Mouse (Mus musculus): ENCODE data around the gene Slco6c1.

Slco6c1 gene

DNA sequence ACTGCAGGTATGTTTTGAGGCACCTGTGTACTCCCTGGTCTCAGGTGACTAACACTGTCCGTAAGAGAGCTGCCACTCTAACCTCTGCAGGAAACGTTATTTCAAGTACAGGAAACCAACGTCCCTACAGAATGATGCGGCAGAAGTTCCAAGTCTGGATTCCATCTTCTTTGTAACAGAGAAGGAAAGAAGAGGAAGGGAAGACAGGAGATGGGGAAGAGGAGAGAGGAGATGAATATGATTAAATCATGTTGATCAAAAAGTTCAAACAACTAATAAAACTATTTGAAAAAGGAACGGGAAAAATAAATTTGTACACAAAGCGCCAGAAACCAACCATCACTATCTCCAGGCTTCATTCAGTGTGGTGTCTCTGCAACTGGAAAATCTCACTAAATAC lies at the start of gene Slco6c1:
Gene Slco6c1 (minus strand): TSS at position 101 of the 400 bp plus-strand sequence.
- no peak for DNase-seq

- DNase-seq: no peak
These were observed 89.1 kb downstream of the Slco6c1 start for GRCm38 (mm10) chr1:97038982-97039381.

- no peak for DNase-seq
These were observed 89.6 kb downstream of the Slco6c1 start for GRCm38 (mm10) chr1:97038548-97038947.

DNA sequence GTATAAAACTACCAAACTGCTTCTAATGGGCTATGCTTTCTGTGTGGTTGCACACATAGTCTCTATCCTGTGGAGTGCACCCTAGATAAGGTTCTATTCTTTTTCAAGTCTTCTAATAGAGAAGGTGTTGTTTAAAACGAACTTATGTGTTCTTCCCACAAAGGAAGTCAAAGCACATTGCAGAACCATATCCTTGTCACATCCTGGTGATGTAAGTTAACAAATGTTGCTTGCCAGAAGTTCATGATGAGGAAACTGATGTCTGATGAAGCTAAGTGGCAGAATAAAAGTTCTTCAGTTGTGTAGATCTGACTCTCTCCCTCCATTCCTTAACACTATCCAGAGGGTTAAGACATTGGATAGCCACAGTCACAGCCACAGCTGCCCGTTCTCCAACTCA lies 90.1 kb downstream of the Slco6c1 start:
- no peak for DNase-seq

GRCm38 (mm10) chr1:97021388-97021787 lies 106.7 kb downstream of the Slco6c1 start:
- no peak for DNase-seq

GRCm38 (mm10) chr1:97019404-97019803 lies 108.7 kb downstream of the Slco6c1 start:
- no peak for DNase-seq

DNA sequence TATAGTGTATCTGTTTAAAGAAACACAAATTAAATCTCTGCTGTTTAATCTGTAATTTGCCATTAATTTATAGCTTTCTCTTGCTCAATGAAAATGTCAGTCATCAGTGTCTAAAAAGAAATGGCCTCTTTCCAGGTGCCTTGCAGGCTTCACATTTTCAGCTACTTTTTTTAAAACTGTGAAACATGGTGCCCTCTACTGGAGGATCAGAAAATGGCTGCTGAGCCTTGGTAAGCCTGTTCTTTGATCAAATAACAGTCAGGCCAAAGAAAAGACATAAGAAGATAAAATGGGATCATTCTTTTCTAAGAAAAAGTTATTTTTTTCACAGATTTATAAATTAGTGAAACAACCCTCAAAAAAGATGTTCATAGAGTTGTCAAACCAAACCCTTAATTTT lies 109.1 kb downstream of the Slco6c1 start:
- no peak for DNase-seq
